Mouse (Mus musculus) forebrain, postnatal 0 days (tissue): ENCODE results near the gene Znrf2. TPM values are rescaled to one million over a fixed set of nuclear protein-coding genes. Genes with fewer than 3 reads are reported as not detected.

Experiments used
- ATAC-seq: fragments of 200-750 bp; cut with Nextera tagmentation; 2 replicates; pipeline ENCODE4 v1.8.0; 2017; ENCODE audit warnings: mild to moderate bottlenecking, moderate library complexity
- DNase-seq: peaks from one replicate; pipeline ENCODE4 v3.0.0-alpha.2; 2015
- H3K27ac ChIP-seq: fragments of 300-500 bp; sonication (generic); 2 replicates; pipeline ENCODE4 v1.5.1; 2014; ENCODE audit warnings: low read depth, mild to moderate bottlenecking, antibody characterized with exemption, low read length, moderate library complexity, mixed read lengths
- H3K27me3 ChIP-seq: fragments of 300-500 bp; sonication (generic); 2 replicates; pipeline ENCODE4 v1.6.1; 2014; ENCODE audit warnings: mild to moderate bottlenecking, low read length, mixed read lengths; ENCODE audit not compliant: insufficient read depth
- H3K36me3 ChIP-seq: fragments of 300-500 bp; sonication (generic); 2 replicates; pipeline ENCODE4 v1.6.1; 2014; ENCODE audit warnings: mild to moderate bottlenecking, moderate library complexity; ENCODE audit not compliant: insufficient read depth
- H3K4me1 ChIP-seq: fragments of 300-500 bp; sonication (generic); 2 replicates; pipeline ENCODE4 v1.6.1; 2014; ENCODE audit warnings: antibody characterized with exemption; ENCODE audit not compliant: insufficient read depth
- H3K4me2 ChIP-seq: fragments of 300-500 bp; sonication (generic); 2 replicates; pipeline ENCODE4 v1.6.1; 2014; ENCODE audit warnings: low read depth, mild to moderate bottlenecking, moderate library complexity
- H3K4me3 ChIP-seq: fragments of 300-500 bp; sonication (generic); 2 replicates; pipeline ENCODE4 v1.5.1; 2014; ENCODE audit warnings: low read depth, low read length, mixed read lengths
- H3K9ac ChIP-seq: fragments of 300-500 bp; sonication (generic); 2 replicates; pipeline ENCODE4 v1.6.1; 2014; ENCODE audit warnings: mild to moderate bottlenecking
- H3K9me3 ChIP-seq: fragments of 300-500 bp; sonication (generic); 2 replicates; pipeline ENCODE4 v1.6.1; 2016; ENCODE audit warnings: low read length
- CTCF ChIP-seq: sonication (generic); IDR thresholded peaks from 2 replicates; pipeline ENCODE4 v1.5.1; 2016; ENCODE audit warnings: antibody characterized with exemption, control low read depth, low read depth
- WGBS: fragments of 180-500 bp; shearing (Covaris S2); extraction: QIAGEN DNeasy Blood & Tissue Kit; methylation state at CpG from one replicate; pipeline ENCODE4 v1.1.7; 2014; 5-methylcytosine and 5-hydroxymethylcytosine counted together
- polyA plus RNA-seq: library from polyadenylated mRNA; unstranded; fragments of >200 nt; fragmentation: Nextera tagmentation; extraction: Ambion mirVana; gene quantifications from 2 replicates; pipeline ENCODE4 v1.2.1, GENCODE M21; 2015
- total RNA-seq: library from RNA; depleted of rRNA; stranded (reverse); fragments of >200 nt; gene quantifications from 2 replicates; pipeline ENCODE4 v1.2.3, GENCODE M21; 2014; rRNA removed

The Znrf2 gene
- total RNA-seq, result 74.2 and 83.8 TPM in 2 replicates
- 11.2 and 13.1 TPM in 2 replicates for polyA plus RNA-seq

DNA sequence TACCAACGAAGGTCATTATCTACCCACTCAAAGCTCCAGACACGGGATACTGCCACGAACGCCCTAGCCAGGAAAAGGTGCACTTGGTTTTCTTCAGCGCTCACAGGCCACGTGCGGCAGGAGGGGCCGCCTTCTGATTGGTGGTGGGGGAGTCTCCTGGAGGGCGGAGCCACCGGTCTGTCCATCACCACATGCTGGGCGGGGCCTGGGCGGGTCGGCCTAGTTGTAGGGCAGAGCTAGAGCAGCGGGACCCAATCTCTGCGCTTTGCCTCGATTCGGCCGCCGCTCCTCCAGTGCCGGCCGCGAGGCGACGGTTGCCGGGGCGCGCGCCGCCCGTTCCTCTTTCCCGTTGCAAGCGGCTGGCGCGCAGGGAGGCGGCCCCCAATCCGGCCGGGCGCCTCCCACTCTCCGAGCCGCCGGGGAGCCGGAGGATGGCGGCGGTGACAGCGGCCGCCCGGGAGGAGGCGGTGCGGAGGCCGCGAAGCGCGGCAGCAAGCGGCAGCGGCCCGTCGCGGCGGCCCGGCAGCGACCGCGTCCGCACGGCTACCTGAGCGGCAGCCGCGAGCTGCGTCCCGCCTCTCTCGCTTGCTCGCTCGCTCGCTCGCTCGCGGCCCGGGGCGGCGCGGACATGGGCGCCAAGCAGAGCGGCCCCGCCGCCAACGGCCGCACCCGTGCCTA is at the start of gene Znrf2:
Gene Znrf2, plus strand, starts transcription at position 529 of the 678 bp plus-strand sequence.
- H3K4me2 ChIP-seq, result peak within 1 kb of the TSS; percentile 56

DNA sequence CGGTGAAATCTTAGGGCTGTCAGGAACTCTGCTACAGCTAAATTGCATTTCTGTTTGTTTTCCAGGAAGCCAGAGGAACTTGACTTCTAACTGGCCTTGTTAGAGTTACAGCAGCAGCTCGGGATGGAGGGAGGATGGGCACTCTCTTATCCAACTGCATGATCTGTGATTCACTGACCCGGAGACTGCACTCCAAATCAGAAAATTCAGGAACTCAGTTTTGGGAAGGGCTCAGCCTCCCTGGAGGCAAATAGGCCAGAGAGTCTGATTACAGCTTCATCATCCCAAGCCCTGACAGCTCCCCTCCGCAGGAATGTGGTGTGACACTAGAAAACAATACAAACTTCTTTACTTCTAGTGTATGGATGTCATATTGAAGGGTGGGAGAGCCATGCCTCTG is 49.0 kb upstream of the Znrf2 start:
- Histone ChIP-seq H3K4me2 (no peak overlapping the region), H3K27ac (no peak overlapping the region), H3K36me3 (no peaks in the 10 kb centered on the region), H3K4me3 (no peak overlapping the region), H3K9me3 (no peaks in the 10 kb centered on the region), H3K4me1 (0 out of 2 replicates have a peak, but pooled peaks cover 5% of the 10 kb centered on the region), H3K9ac (no peak overlapping the region), H3K27me3 (no peaks in the 10 kb centered on the region)
- WGBS, result 61% methylated on average over 4 of the region's 4 CpGs
- DNase-seq (no peak), ATAC-seq (no peak)
- TF ChIP-seq CTCF, result no peak

More for the DNA sequence above, at the start of gene Znrf2:
- Histone ChIP-seq H3K4me1 (peaks cover 22% of the 10 kb centered on the region), H3K9ac (peak within 1 kb of the TSS; percentile 83), H3K36me3 (no peaks in the 10 kb centered on the region; the same call in 1 of the 2 replicates), H3K27me3 (no peaks in the 10 kb centered on the region), H3K4me3 (peak within 1 kb of the TSS; percentile 85), H3K27ac (peak within 1 kb of the TSS; percentile 95), H3K9me3 (no peaks in the 10 kb centered on the region)
- peak; percentile 41 for TF ChIP-seq CTCF
- WGBS, result 1% methylated on average over 66 of the region's 88 CpGs
- DNase-seq (peak; percentile 98), ATAC-seq (peak; percentile 97)

DNA sequence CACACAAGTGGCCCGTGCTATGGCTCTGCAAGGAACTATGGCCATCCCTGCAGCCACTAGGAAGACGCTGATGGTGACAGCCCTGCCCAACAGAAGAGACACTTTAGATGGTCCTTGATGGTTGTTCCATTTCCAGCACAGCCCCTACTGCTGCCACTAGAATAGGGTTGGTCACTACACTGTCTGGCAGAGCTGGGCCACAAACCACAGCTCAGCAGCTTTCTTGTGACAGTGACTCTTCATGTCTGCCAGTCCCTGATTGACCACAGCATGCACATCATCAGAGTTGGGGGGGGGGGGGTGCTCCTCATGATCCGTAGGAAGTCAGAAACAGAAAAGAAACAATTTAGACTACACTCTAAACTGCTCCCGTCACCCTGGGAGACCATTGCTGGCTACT is 46.0 kb upstream of the Znrf2 start:
- TF ChIP-seq CTCF, result no peak
- Histone ChIP-seq H3K27ac (no peak overlapping the region), H3K9me3 (no peaks in the 10 kb centered on the region), H3K4me1 (no peaks in the 10 kb centered on the region), H3K36me3 (no peaks in the 10 kb centered on the region), H3K4me2 (no peak overlapping the region), H3K9ac (no peak overlapping the region), H3K4me3 (no peak overlapping the region), H3K27me3 (no peaks in the 10 kb centered on the region)
- 73% methylated on average over 4 of the region's 4 CpGs for WGBS
- ATAC-seq, result no peak
- DNase-seq, result no peak

DNA sequence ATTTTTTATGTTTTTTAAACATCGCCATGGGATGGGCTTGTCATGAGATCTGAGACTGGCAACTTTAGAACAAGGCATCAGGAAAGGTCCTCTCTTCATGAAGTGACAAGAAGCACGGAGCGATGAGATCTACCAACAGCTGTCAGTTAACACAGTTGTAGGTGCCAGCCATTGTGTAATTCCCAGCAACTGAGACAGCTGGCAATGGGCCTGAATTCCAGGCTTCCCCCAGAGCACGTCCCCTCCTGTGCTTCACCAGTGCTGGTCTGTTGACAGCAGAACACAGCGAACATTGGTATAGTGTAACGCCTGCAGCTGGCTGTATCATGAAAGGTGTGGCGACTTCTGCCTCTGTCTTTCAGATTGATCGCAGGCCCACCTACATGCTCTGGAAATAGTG is 45.5 kb upstream of the Znrf2 start:
- DNase-seq, result no peak
- no peaks in the 10 kb centered on the region for H3K9me3 ChIP-seq
- no peak overlapping the region for H3K4me2 ChIP-seq
- no peaks in the 10 kb centered on the region for H3K4me1 ChIP-seq
- H3K36me3 ChIP-seq, result no peaks in the 10 kb centered on the region
- no peak overlapping the region for H3K27ac ChIP-seq
- no peak for TF ChIP-seq CTCF
- 50% methylated on average over 8 of the region's 8 CpGs for WGBS
- no peak overlapping the region for H3K9ac ChIP-seq
- H3K27me3 ChIP-seq, result no peaks in the 10 kb centered on the region
- no peak overlapping the region for H3K4me3 ChIP-seq
- peak; percentile 56 for ATAC-seq

DNA sequence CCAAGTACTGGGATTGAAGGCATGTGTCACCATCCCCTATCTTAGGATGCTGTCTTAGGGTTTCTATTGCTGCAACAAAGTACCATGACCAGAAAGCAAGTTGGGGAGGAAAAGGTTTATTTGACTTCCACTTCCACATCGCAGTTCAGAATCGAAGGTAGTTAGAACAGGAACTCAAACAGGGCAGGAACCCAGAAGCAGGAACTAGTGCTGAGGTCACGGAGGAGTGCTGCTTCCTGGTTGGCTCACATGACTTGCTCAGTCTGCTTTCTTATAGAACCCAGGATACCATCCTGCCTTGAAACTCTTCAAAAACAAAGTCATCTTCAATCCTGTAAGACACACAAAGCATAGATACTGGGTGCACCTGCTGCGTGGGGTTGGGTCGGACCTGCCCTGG is 44.6 kb upstream of the Znrf2 start:
- H3K9me3 ChIP-seq, result no peaks in the 10 kb centered on the region
- 91% methylated on average over 5 of the region's 5 CpGs for WGBS

DNA sequence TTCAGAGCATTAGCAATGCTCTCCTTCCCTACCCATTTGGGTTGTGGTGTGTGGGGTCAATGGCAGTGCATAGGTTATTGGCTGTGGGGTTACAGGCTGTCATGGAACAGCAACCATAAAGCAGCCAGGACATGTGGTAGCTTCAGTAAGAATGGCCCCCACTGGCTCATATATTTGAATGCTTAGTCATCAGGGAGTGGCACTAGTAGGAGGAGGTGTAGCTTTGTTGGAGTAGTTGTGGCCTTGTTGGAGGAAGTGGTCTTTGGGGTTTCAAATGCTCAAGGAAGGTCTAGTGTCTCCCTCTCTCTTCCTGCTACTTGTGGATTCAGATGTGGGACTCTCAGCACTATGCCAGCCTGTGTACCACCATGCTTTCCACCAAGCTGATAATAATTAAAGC is 41.0 kb upstream of the Znrf2 start:
- H3K9ac ChIP-seq, result no peak overlapping the region
- no peak overlapping the region for H3K27ac ChIP-seq
- H3K4me1 ChIP-seq, result peaks cover 6% of the 10 kb centered on the region
- no peaks in the 10 kb centered on the region for H3K36me3 ChIP-seq
- DNase-seq (no peak), ATAC-seq (no peak)
- H3K27me3 ChIP-seq, result no peaks in the 10 kb centered on the region
- no peak overlapping the region for H3K4me3 ChIP-seq
- TF ChIP-seq CTCF, result no peak
- no peak overlapping the region for H3K4me2 ChIP-seq
- no peaks in the 10 kb centered on the region for H3K9me3 ChIP-seq

More for the DNA sequence above, 44.6 kb upstream of the Znrf2 start:
- Histone ChIP-seq H3K9ac (no peak overlapping the region), H3K4me1 (no peaks in the 10 kb centered on the region), H3K4me3 (no peak overlapping the region), H3K27me3 (no peaks in the 10 kb centered on the region), H3K36me3 (no peaks in the 10 kb centered on the region), H3K4me2 (no peak overlapping the region), H3K27ac (no peak overlapping the region)
- no peak for TF ChIP-seq CTCF
- no peak for ATAC-seq
- DNase-seq, result no peak

DNA sequence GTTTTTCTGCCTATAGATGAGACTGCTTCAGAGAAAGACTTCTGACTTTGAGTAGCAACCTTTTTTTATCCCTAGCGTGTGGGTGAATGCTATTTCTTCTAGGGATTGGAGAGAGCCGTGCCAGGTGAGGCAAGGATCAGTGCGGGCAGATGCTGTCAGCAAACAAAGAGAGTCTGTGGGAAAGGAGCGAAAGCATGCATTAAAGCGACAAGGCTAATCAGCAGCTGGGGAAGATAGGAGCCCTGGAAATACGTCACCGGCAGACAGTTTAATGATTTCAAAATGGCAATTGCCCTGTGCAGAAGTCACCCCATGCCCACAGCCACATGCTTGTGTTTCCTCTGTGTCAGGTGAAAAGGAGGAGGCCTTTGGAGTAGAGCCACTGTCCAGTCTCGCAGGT is 39.1 kb upstream of the Znrf2 start:
- DNase-seq, result peak; percentile 57
- Histone ChIP-seq H3K9me3 (no peaks in the 10 kb centered on the region), H3K4me3 (no peak overlapping the region), H3K36me3 (no peaks in the 10 kb centered on the region), H3K4me1 (peaks cover 6% of the 10 kb centered on the region), H3K9ac (peak overlapping the region; percentile 35; the same call in 1 of the 2 replicates), H3K4me2 (no peak overlapping the region), H3K27ac (peak overlapping the region; percentile 71), H3K27me3 (no peaks in the 10 kb centered on the region)
- peak; percentile 75 for ATAC-seq
- 27% methylated on average over 8 of the region's 8 CpGs for WGBS
- TF ChIP-seq CTCF, result no peak
